Mouse (Mus musculus) R1 (cell line): ENCODE results near the gene Dera.

Experiments
- DNase-seq: peaks from one replicate; pipeline ENCODE4 v3.0.0-alpha.2; 2018; ENCODE audit warnings: low read depth, low spot score

Gene Dera

GRCm38 (mm10) chr6:137887258-137887657 lies 132.9 kb downstream of the Dera start:
- DNase-seq = no peak

- no peak for DNase-seq
These were observed 143.3 kb downstream of the Dera start for GRCm38 (mm10) chr6:137897671-137898070.

- no peak for DNase-seq
These were observed 146.9 kb downstream of the Dera start for GRCm38 (mm10) chr6:137901255-137901654.
